Mouse (Mus musculus): ENCODE data around the gene Marc2.

- TF ChIP-seq EP300 (IDR thresholded peaks at IDR 0.05) (no peak), CTCF (IDR thresholded peaks at IDR 0.05) (no peak)
These were observed 39.1 kb downstream of the Marc2 start for GRCm38 (mm10) chr1:184807123-184807522.
